Mouse (Mus musculus) stomach, postnatal 0 days (tissue): ENCODE results near the gene Rfx7. TPM values are rescaled to one million over a fixed set of nuclear protein-coding genes. Genes with fewer than 3 reads are reported as not detected.

Source experiments
- ATAC-seq: fragments of 200-750 bp; cut with Nextera tagmentation; 2 replicates; pipeline ENCODE4 v1.8.0; 2017; ENCODE audit not compliant: low FRiP score, low TSS enrichment
- DNase-seq: peaks from one replicate; pipeline ENCODE4 v3.0.0-alpha.2; 2016; ENCODE audit warnings: low spot score
- H3K27ac ChIP-seq: fragments of 300-500 bp; sonication (generic); replicated peaks from 2 replicates; pipeline ENCODE4 v1.5.1; 2014; ENCODE audit warnings: mild to moderate bottlenecking, control low read depth
- H3K27me3 ChIP-seq: fragments of 300-500 bp; sonication (generic); 2 replicates; pipeline ENCODE4 v1.6.1; 2014; ENCODE audit warnings: low read length; ENCODE audit not compliant: control insufficient read depth, insufficient read depth
- H3K36me3 ChIP-seq: fragments of 300-500 bp; sonication (generic); 2 replicates; pipeline ENCODE4 v1.6.1; 2014; ENCODE audit warnings: low read length, mixed read lengths; ENCODE audit not compliant: control insufficient read depth, insufficient read depth
- H3K4me1 ChIP-seq: fragments of 300-500 bp; sonication (generic); replicated peaks from 2 replicates; pipeline ENCODE4 v1.6.1; 2014; ENCODE audit warnings: antibody characterized with exemption; ENCODE audit not compliant: control insufficient read depth, insufficient read depth
- H3K4me2 ChIP-seq: fragments of 300-500 bp; sonication (generic); replicated peaks from 2 replicates; pipeline ENCODE4 v1.6.1; 2014; ENCODE audit warnings: low read depth, mild to moderate bottlenecking, control low read depth, moderate library complexity
- H3K4me3 ChIP-seq: fragments of 300-500 bp; sonication (generic); 2 replicates; pipeline ENCODE4 v1.5.1; 2014; ENCODE audit warnings: low read depth, low read length, control low read depth
- H3K9ac ChIP-seq: fragments of 300-500 bp; sonication (generic); 2 replicates; pipeline ENCODE4 v1.6.1; 2014; ENCODE audit warnings: mild to moderate bottlenecking, low read length, control low read depth, mixed read lengths
- H3K9me3 ChIP-seq: fragments of 300-500 bp; sonication (generic); 2 replicates; pipeline ENCODE4 v1.6.1; 2016; ENCODE audit warnings: low read length; ENCODE audit not compliant: control insufficient read depth
- CTCF ChIP-seq: IDR thresholded peaks from 2 replicates; pipeline ENCODE4 v1.5.1; 2016; ENCODE audit warnings: antibody characterized with exemption, low read depth, mild to moderate bottlenecking, moderate library complexity
- EP300 ChIP-seq: optimal IDR thresholded peaks from 2 replicates; pipeline ENCODE3; 2016; ENCODE audit warnings: antibody characterized with exemption
- WGBS: fragments of 180-500 bp; shearing (Covaris S2); extraction: QIAGEN DNeasy Blood & Tissue Kit; methylation state at CpG from one replicate; pipeline ENCODE4 v1.1.7; 2014; 5-methylcytosine and 5-hydroxymethylcytosine counted together
- polyA plus RNA-seq: library from polyadenylated mRNA; unstranded; fragments of >200 nt; fragmentation: Nextera tagmentation; extraction: Ambion mirVana; gene quantifications from 2 replicates; pipeline ENCODE4 v1.2.1, GENCODE M21; 2015

The Rfx7 gene
- polyA plus RNA-seq, 1 experiment from 2014 or later = 4.5 TPM

DNA sequence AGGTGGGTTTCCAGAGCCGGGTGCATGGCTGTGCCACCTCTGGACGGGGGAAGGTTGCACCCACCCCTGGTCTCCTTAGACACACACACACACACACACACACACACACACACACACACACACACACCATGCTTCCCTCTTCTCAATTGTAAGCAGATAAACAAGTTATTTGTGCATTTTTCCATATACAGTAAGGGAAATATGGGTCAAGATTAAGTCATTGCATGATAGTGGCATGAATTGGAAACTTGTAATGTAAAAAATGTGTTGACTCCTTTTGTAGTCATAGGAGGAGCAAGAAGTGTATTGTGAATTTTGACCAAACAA is 1.0 kb downstream of the Rfx7 start:
- H3K4me2 ChIP-seq = peak overlapping the region; percentile 83
- H3K9ac ChIP-seq = peak overlapping the region; percentile 99
- no peaks in the 10 kb centered on the region for H3K9me3 ChIP-seq
- peaks cover 3% of the 10 kb centered on the region for H3K4me1 ChIP-seq
- H3K4me3 ChIP-seq = peak overlapping the region; percentile 99
- ATAC-seq (no peak), DNase-seq (no peak)
- no peaks in the 10 kb centered on the region for H3K36me3 ChIP-seq
- H3K27me3 ChIP-seq = no peaks in the 10 kb centered on the region
- peak overlapping the region; percentile 100 for H3K27ac ChIP-seq
- no CpG with 5 or more reads among the region's 2 CpGs for WGBS
- TF ChIP-seq CTCF = no peak
- no peak for TF ChIP-seq EP300

GRCm38 (mm10) chr9:72534985-72535384 is 2.9 kb downstream of the Rfx7 start:
- DNase-seq = no peak
- no peak overlapping the region for H3K4me3 ChIP-seq
- H3K36me3 ChIP-seq = no peaks in the 10 kb centered on the region
- no peak overlapping the region for H3K27ac ChIP-seq
- no peak overlapping the region for H3K4me2 ChIP-seq
- no peak overlapping the region for H3K9ac ChIP-seq
- WGBS = 52% methylated on average over 2 of the region's 2 CpGs
- H3K9me3 ChIP-seq = no peaks in the 10 kb centered on the region
- no peak for ATAC-seq
- TF ChIP-seq EP300 (no peak), CTCF (no peak)
- peaks cover 3% of the 10 kb centered on the region for H3K4me1 ChIP-seq
- no peaks in the 10 kb centered on the region for H3K27me3 ChIP-seq

DNA sequence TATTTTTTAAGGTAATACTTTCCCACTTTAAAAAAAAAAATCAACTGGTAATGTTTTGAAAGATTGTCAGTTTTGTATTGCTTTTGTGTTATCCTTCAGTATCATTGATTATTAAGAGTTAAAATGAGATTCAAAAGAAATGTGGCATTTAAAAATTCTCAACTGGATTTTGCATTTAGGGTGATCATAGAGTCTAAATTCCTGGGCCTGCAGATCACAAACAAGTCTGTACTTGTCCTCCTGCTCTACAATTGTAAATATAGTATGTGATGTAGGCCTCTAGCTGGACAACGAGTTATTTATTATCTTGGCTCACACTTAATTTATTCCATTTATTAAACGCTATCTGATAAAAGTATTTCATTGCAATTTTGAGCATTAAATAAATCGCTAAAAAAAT is 3.4 kb downstream of the Rfx7 start:
- Histone ChIP-seq H3K9me3 (no peaks in the 10 kb centered on the region), H3K27me3 (no peaks in the 10 kb centered on the region), H3K4me2 (no peak overlapping the region), H3K27ac (no peak overlapping the region), H3K4me1 (peaks cover 3% of the 10 kb centered on the region), H3K36me3 (no peaks in the 10 kb centered on the region), H3K9ac (no peak overlapping the region), H3K4me3 (no peak overlapping the region)
- DNase-seq = no peak
- TF ChIP-seq CTCF (no peak), EP300 (no peak)
- no peak for ATAC-seq
- WGBS = 56% methylated on average over 3 of the region's 3 CpGs

DNA sequence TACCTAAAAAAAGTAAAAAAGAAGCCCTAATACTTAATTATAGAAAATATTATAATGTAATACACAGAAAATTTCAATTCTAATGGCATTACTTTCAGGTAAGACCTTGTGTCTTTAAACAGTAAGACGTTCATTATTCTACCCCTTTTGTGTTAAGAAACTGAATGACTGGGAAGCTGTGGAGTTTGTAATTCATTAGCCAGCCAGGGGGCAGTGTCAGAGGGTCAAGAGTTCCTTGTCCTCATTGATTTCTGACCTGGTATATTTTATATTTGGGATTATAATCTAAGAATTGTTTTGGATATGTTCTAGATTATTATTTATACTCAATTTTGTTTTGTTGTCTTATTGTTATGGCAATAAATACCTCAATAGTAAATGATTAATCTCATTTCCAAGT is 5.0 kb downstream of the Rfx7 start:
- Histone ChIP-seq H3K36me3 (no peaks in the 10 kb centered on the region), H3K4me1 (no peaks in the 10 kb centered on the region; the same call in 1 of the 2 replicates), H3K4me3 (no peak overlapping the region), H3K9me3 (no peaks in the 10 kb centered on the region), H3K9ac (no peak overlapping the region), H3K4me2 (no peak overlapping the region), H3K27ac (no peak overlapping the region), H3K27me3 (no peaks in the 10 kb centered on the region)
- WGBS = 45% methylated on average over 1 of the region's 1 CpGs
- TF ChIP-seq EP300 (no peak), CTCF (peak; percentile 37)
- DNase-seq = no peak
- ATAC-seq = no peak

- H3K9me3 ChIP-seq = no peaks in the 10 kb centered on the region
- no peak overlapping the region for H3K9ac ChIP-seq
- H3K4me1 ChIP-seq = no peaks in the 10 kb centered on the region
- H3K4me3 ChIP-seq = no peak overlapping the region
- no peak for ATAC-seq
- H3K27ac ChIP-seq = no peak overlapping the region
- no peak for TF ChIP-seq EP300
- no peak for TF ChIP-seq CTCF
- DNase-seq = no peak
- no peaks in the 10 kb centered on the region for H3K36me3 ChIP-seq
- H3K4me2 ChIP-seq = no peak overlapping the region
- no peaks in the 10 kb centered on the region for H3K27me3 ChIP-seq
Observed at GRCm38 (mm10) chr9:72543590-72543989, 11.6 kb downstream of the Rfx7 start.

- Histone ChIP-seq H3K4me1 (no peaks in the 10 kb centered on the region), H3K4me3 (no peak overlapping the region), H3K36me3 (no peaks in the 10 kb centered on the region), H3K4me2 (no peak overlapping the region), H3K27ac (no peak overlapping the region), H3K9ac (no peak overlapping the region), H3K9me3 (no peaks in the 10 kb centered on the region), H3K27me3 (no peaks in the 10 kb centered on the region)
- WGBS = 76% methylated on average over 1 of the region's 1 CpGs
- ATAC-seq (no peak), DNase-seq (no peak)
- no peak for TF ChIP-seq CTCF
- no peak for TF ChIP-seq EP300
Observed at GRCm38 (mm10) chr9:72558780-72559179, 26.7 kb downstream of the Rfx7 start.
